ENCODE assay signal across 17 mouse cellular contexts in the genomic region with DNA sequence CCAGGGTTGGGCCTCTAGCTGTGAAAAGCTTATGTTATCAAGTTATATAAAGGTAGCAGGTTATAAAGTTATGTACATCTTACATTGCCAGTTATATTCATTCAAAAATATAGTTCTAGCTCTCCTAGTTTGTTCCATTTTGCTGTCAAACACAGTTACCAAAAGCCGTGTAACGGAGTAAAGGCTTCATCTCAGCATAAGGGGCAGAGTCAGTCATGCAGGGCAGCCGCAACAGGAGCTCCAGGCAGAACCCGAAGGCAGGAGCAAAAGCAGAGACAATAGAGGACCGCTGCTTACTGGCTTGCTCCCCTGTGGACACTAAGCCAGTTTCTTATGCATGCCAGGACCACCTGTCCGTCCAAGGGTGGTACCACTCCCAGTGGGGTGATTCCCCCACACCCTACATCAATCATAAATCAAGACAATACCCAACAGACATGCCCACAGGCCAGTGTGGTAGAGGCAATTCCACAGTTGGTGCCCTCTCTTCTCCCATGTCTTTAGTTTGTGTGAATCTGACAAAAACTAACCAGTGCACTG.
"Had no signal": no experiment of that assay in that cellular context is flagged by ENCODE, and none has a peak within 500 bp of the region (broad histone marks: within the 10 kb centered on the region; RNA-seq: fewer than 3 reads in every experiment).

No protein-coding gene starts in this region.

- H3K27me3 ChIP-seq: lung, embryonic 15.5 days; midbrain, embryonic 13.5 days; midbrain, embryonic 15.5 days; neural tube, embryonic 12.5 days; stomach, embryonic 15.5 days had no signal

- DNase-seq: liver, postnatal 0 days; lung, adult 2 months; lung, postnatal 14 days; lung, postnatal 36 days; right cerebral cortex, postnatal 14 days; thymus, adult 2 months; thymus, postnatal 25 days; thymus, postnatal 4 days had no signal

- ATAC-seq: liver, postnatal 0 days; lung, postnatal 0 days; midbrain, embryonic 13.5 days; midbrain, embryonic 15.5 days had no signal

- H3K4me3 ChIP-seq: lung, embryonic 15.5 days; megakaryocyte, embryonic 14.5 days; midbrain, embryonic 13.5 days; midbrain, embryonic 15.5 days; neural tube, embryonic 12.5 days; stomach, embryonic 15.5 days had no signal

- H3K36me3 ChIP-seq: lung, embryonic 15.5 days; midbrain, embryonic 13.5 days; midbrain, embryonic 15.5 days; neural tube, embryonic 12.5 days; stomach, embryonic 15.5 days had no signal

- H3K27ac ChIP-seq: lung, embryonic 15.5 days; macrophage; midbrain, embryonic 13.5 days; midbrain, embryonic 15.5 days; neural tube, embryonic 12.5 days; stomach, embryonic 15.5 days; stomach, postnatal 0 days had no signal

- H3K9me3 ChIP-seq: lung, embryonic 15.5 days; megakaryocyte, embryonic 14.5 days; midbrain, embryonic 13.5 days; midbrain, embryonic 15.5 days; neural tube, embryonic 12.5 days; stomach, embryonic 15.5 days had no signal

- H3K9ac ChIP-seq: liver, postnatal 0 days; lung, embryonic 15.5 days; midbrain, embryonic 13.5 days; midbrain, embryonic 15.5 days; neural tube, embryonic 12.5 days; stomach, embryonic 15.5 days had no signal

- H3K4me1 ChIP-seq: lung, embryonic 15.5 days; megakaryocyte, embryonic 14.5 days; midbrain, embryonic 15.5 days; stomach, embryonic 15.5 days had no signal

- H3K4me2 ChIP-seq: lung, embryonic 15.5 days; midbrain, embryonic 13.5 days; midbrain, embryonic 15.5 days; neural tube, embryonic 12.5 days; stomach, embryonic 15.5 days had no signal
